In the genomic region with DNA sequence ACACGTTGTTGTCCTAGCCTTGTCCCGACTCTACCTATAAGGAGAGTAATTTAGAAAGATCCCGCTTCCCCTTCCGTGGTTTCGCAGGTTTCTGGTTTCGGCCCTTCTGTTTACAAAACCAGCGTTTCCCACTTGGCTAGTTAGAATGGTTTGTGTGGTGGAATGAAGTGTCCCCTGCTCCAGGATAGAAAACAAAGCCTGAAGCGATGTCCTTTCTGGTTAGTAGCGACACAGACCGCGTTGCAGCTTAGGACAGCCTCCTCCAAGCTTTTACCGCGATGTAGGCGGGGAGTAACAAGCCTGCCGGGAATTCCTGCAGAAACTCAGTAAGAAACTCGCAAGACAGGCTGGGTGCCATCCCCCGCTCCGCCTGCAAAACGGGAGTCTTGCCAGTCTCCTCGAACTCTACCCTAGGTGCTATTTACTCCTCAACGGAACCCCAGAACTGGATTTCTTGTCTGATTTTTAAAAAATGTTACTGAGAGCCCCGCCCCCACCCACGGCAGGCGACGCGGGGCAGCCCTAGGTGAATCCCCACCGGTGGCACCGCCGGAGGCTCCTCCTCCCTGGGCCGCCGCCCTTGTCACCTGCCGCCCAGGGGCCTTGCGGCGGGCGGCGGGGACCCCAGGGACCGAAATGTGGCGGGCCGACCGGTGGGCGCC, we compare ENCODE assay signal across 8 mouse cellular contexts. TPM values are rescaled to one million over a fixed set of nuclear protein-coding genes. Genes with fewer than 3 reads are reported as not detected.
DNase-seq lines count a peak whose midpoint lies in the region; ATAC-seq and TF ChIP-seq lines count a peak whose summit lies in the region.

Gene Ifnlr1 (plus strand): TSS at position 382 of the 662 bp plus-strand sequence.

- 2% methylated on average over 37 of the region's 41 CpGs for WGBS in heart, embryonic 15.5 days
- 1% methylated on average over 41 of the region's 41 CpGs for WGBS in lung, adult 2 months
- 3% methylated on average over 41 of the region's 41 CpGs for whole genome bisulfite sequencing in olfactory bulb, adult 2 months

- H3K27me3 ChIP-seq in heart, embryonic 15.5 days: peaks cover 43% of the 10 kb centered on the region

- H3K27ac ChIP-seq in heart, embryonic 15.5 days: no peak within 1 kb of the TSS
- H3K27ac ChIP-seq in olfactory bulb, adult 2 months (ENCODE audit: insufficient read depth, low read depth, low read length): no peak within 1 kb of the TSS

- H3K4me2 ChIP-seq in heart, embryonic 15.5 days: peak within 1 kb of the TSS; percentile 86

- TF ChIP-seq CTCF in lung, adult 2 months (IDR thresholded peaks at IDR 0.05; ENCODE audit: insufficient read depth, low read length): no peak
- TF ChIP-seq CTCF in olfactory bulb, adult 2 months (IDR thresholded peaks at IDR 0.05; ENCODE audit: insufficient read depth, low read depth, low read length): no peak

- H3K36me3 ChIP-seq in heart, embryonic 15.5 days: no peaks in the 10 kb centered on the region

- H3K4me1 ChIP-seq in heart, embryonic 15.5 days (replicated peaks): peaks cover 4% of the 10 kb centered on the region; the same call in 1 of the 2 replicates
- no peaks in the 10 kb centered on the region for H3K4me1 ChIP-seq in lung, adult 2 months (ENCODE audit: control insufficient read depth, insufficient read depth, low read length)
- peaks cover 6% of the 10 kb centered on the region for H3K4me1 ChIP-seq in olfactory bulb, adult 2 months (ENCODE audit: control insufficient read depth, insufficient read depth, low read length)

- TF ChIP-seq POLR2A in lung, adult 2 months (IDR thresholded peaks at IDR 0.05; ENCODE audit: borderline replicate concordance, extremely low read depth, low read depth, low read length): peak; percentile 47; the same call in 1 of the 2 replicates
- TF ChIP-seq POLR2A in olfactory bulb, adult 2 months (IDR thresholded peaks at IDR 0.05; ENCODE audit: insufficient read depth, low read depth, low read length): no peak

- DNase-seq in cerebellum, postnatal 25 days: peak; percentile 21 to 26
- DNase-seq in cerebellum, adult 11-12 months: no peak
- DNase-seq in embryo, embryonic 11 days: peak; percentile 69
- peak; percentile 70 for DNase-seq in kidney, postnatal 10 days
- DNase-seq in lung, adult 2 months: peak; percentile 71

- no peaks in the 10 kb centered on the region for H3K9me3 ChIP-seq in heart, embryonic 15.5 days (replicated peaks)

- peak within 1 kb of the TSS; percentile 59 for H3K4me3 ChIP-seq in heart, embryonic 15.5 days
- H3K4me3 ChIP-seq in lung, adult 2 months (replicated peaks; ENCODE audit: extremely low read depth, low read depth, low read length): peak within 1 kb of the TSS; percentile 56
- H3K4me3 ChIP-seq in olfactory bulb, adult 2 months (ENCODE audit: insufficient read depth, low read depth, low read length): peak within 1 kb of the TSS; percentile 47

- ATAC-seq in heart, embryonic 15.5 days (replicated peaks; ENCODE audit: insufficient number of reproducible peaks, insufficient read depth, low FRiP score, low read depth): 0 out of 2 replicates have a peak, but pooled peaks have one; percentile 33
- ATAC-seq in megakaryocyte-erythroid progenitor cell, adult 5-6 weeks (replicated peaks; ENCODE audit: low FRiP score, low TSS enrichment, poor library complexity, severe bottlenecking): no peak

- peak within 1 kb of the TSS; percentile 58 for H3K9ac ChIP-seq in heart, embryonic 15.5 days

RNA-seq across cellular contexts. Expression of gene Ifnlr1, which starts in this region (rescaled TPM):
- polyA plus RNA-seq in heart, embryonic 15.5 days (2015; fragmentation: Nextera tagmentation; extraction: Ambion mirVana): 0.64 and 0.94 TPM in 2 replicates
- 6.7 and 8.8 TPM in 2 replicates for polyA plus RNA-seq in lung, adult 2 months (2012; rRNA removed)
- not detected in 2 replicates for polyA plus RNA-seq in olfactory bulb, adult 2 months (2012; ENCODE audit: insufficient read depth, insufficient read length, low replicate concordance, missing spikeins)
- total RNA-seq in megakaryocyte-erythroid progenitor cell, adult 5-6 weeks (2014; fragmentation: Nextera tagmentation): 0.28 and 1.6 TPM in 2 replicates
- total RNA-seq in megakaryocyte-erythroid progenitor cell, adult 5-6 weeks (2017): 0.15 and 0.28 TPM in 2 replicates

Comparison
In these comparisons a context has a peak if more than half of its experiments do, and no peak if none do; other contexts are left out.
1. Peak in ATAC-seq, H3K4me3 ChIP-seq, H3K9ac ChIP-seq and H3K4me2 ChIP-seq in heart, embryonic 15.5 days; RNA of the gene not detected or under 1 TPM.